Mouse (Mus musculus): Measurements from ENCODE around the gene Dnah12. TPM values are rescaled to one million over a fixed set of nuclear protein-coding genes. Genes with fewer than 3 reads are reported as not detected.

Gene Dnah12
- polyA plus RNA-seq (2012; rRNA removed): not detected in 2 replicates

DNA sequence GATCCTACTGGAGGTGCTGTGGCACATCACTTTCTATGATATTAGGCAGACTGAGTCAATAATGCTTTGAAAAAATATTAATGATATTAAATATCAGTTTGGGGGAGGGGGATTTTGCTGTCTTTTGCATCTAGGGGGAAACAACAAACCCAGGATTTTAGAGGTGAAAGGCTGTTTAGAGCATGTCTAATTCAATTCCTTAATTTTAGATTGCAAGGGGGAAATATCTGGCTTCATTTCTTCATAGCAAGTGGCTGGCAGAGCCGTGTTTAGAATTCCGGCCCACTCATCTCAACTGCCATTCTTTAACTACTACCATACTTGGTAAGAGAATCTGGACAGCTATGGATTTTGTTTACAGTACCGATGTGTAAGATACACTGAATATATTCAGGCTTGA lies at the start of gene Dnah12:
Gene Dnah12, plus strand, starts transcription at position 301 of the 400 bp plus-strand sequence.
- Histone ChIP-seq H3K36me3 (ENCODE audit: control insufficient read depth, insufficient read depth, low read length) (no peaks in the 10 kb centered on the region), H3K4me1 (ENCODE audit: control insufficient read depth, insufficient read depth, insufficient read length, low read length) (no peaks in the 10 kb centered on the region), H3K27me3 (ENCODE audit: control insufficient read depth, insufficient read depth, low read length) (no peaks in the 10 kb centered on the region), H3K4me3 (ENCODE audit: low read depth, low read length) (no peak within 1 kb of the TSS), H3K27ac (ENCODE audit: insufficient read depth, low read depth, low read length) (no peak within 1 kb of the TSS)
- 84% methylated on average over 3 of the region's 3 CpGs for WGBS
- no peak for TF ChIP-seq CTCF (IDR thresholded peaks at IDR 0.05; ENCODE audit: extremely low read depth, insufficient read length, insufficient replicate concordance, low read depth, low read length)
- TF ChIP-seq POLR2A (IDR thresholded peaks at IDR 0.05; ENCODE audit: low read depth, low read length): no peak

GRCm38 (mm10) chr14:26645989-26646650 lies 47.0 kb upstream of the Dnah12 start:
- TF ChIP-seq POLR2A (IDR thresholded peaks at IDR 0.05; ENCODE audit: low read depth, low read length) (no peak), CTCF (IDR thresholded peaks at IDR 0.05; ENCODE audit: extremely low read depth, insufficient read length, insufficient replicate concordance, low read depth, low read length) (no peak)
- no peaks in the 10 kb centered on the region for H3K4me1 ChIP-seq (ENCODE audit: control insufficient read depth, insufficient read depth, insufficient read length, low read length)
- no peak overlapping the region for H3K27ac ChIP-seq (ENCODE audit: insufficient read depth, low read depth, low read length)
- peaks cover 21% of the 10 kb centered on the region for H3K36me3 ChIP-seq (ENCODE audit: control insufficient read depth, insufficient read depth, low read length)
- WGBS: 76% methylated on average over 5 of the region's 5 CpGs
- no peaks in the 10 kb centered on the region for H3K27me3 ChIP-seq (ENCODE audit: control insufficient read depth, insufficient read depth, low read length)
- no peak overlapping the region for H3K4me3 ChIP-seq (ENCODE audit: low read depth, low read length)

DNA sequence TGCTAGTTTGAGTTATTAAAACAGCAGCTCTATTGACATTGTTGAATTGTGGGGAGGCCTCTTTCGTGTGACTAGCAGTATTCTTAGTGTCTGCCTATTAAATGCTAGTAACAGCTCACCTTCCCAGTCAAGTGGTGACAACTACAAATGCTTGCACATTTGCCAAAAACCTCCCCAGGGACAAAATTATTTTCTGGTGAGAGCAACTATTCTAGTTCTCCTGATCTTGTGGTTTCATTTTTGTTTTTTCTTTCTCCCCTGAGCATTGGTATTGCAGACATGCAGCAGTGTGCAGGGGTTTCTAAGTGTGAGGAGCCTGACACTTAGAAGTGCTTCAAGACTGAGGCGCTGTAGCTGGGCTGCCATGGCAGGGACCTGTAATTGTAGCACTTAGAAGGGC lies 45.3 kb upstream of the Dnah12 start:
- Histone ChIP-seq H3K4me3 (ENCODE audit: low read depth, low read length) (no peak overlapping the region), H3K27ac (ENCODE audit: insufficient read depth, low read depth, low read length) (no peak overlapping the region), H3K4me1 (ENCODE audit: control insufficient read depth, insufficient read depth, insufficient read length, low read length) (no peaks in the 10 kb centered on the region), H3K27me3 (ENCODE audit: control insufficient read depth, insufficient read depth, low read length) (no peaks in the 10 kb centered on the region), H3K36me3 (ENCODE audit: control insufficient read depth, insufficient read depth, low read length) (peaks cover 32% of the 10 kb centered on the region)
- WGBS: 82% methylated on average over 2 of the region's 2 CpGs
- TF ChIP-seq POLR2A (IDR thresholded peaks at IDR 0.05; ENCODE audit: low read depth, low read length) (no peak), CTCF (IDR thresholded peaks at IDR 0.05; ENCODE audit: extremely low read depth, insufficient read length, insufficient replicate concordance, low read depth, low read length) (no peak)

DNA sequence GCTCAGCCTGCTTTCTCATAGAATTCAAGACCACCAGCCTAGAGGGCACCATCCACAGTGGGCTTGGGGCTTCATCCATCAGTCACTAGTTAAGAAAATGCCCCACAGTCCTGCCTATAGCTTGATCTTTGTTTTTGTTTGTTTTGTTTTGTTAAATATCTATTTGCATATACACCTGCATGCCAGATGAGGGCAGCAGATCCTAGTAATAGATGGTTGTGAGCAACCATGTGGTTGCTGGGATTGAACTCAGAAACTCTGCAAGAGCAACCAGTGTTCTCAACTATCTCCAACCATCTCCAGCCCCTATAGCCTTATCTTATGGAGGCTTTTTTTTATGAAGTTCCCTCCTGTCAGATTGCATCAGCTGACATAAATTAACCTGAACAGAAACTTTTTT lies 41.2 kb upstream of the Dnah12 start:
- peaks cover 51% of the 10 kb centered on the region for H3K36me3 ChIP-seq (ENCODE audit: control insufficient read depth, insufficient read depth, low read length)
- H3K27ac ChIP-seq (ENCODE audit: insufficient read depth, low read depth, low read length): no peak overlapping the region
- no peaks in the 10 kb centered on the region for H3K4me1 ChIP-seq (ENCODE audit: control insufficient read depth, insufficient read depth, insufficient read length, low read length)

GRCm38 (mm10) chr14:26658178-26658577 lies 34.9 kb upstream of the Dnah12 start:
- Histone ChIP-seq H3K27me3 (ENCODE audit: control insufficient read depth, insufficient read depth, low read length) (no peaks in the 10 kb centered on the region), H3K36me3 (ENCODE audit: control insufficient read depth, insufficient read depth, low read length) (peaks cover 36% of the 10 kb centered on the region), H3K4me3 (ENCODE audit: low read depth, low read length) (no peak overlapping the region), H3K27ac (ENCODE audit: insufficient read depth, low read depth, low read length) (no peak overlapping the region), H3K4me1 (ENCODE audit: control insufficient read depth, insufficient read depth, insufficient read length, low read length) (peaks cover 5% of the 10 kb centered on the region; the same call in 1 of the 2 replicates)
- TF ChIP-seq CTCF (IDR thresholded peaks at IDR 0.05; ENCODE audit: extremely low read depth, insufficient read length, insufficient replicate concordance, low read depth, low read length): no peak
- TF ChIP-seq POLR2A (IDR thresholded peaks at IDR 0.05; ENCODE audit: low read depth, low read length): no peak

More for the DNA sequence above, 41.2 kb upstream of the Dnah12 start:
- Histone ChIP-seq H3K4me3 (ENCODE audit: low read depth, low read length) (no peak overlapping the region), H3K27me3 (ENCODE audit: control insufficient read depth, insufficient read depth, low read length) (no peaks in the 10 kb centered on the region)
- TF ChIP-seq POLR2A (IDR thresholded peaks at IDR 0.05; ENCODE audit: low read depth, low read length) (no peak), CTCF (IDR thresholded peaks at IDR 0.05; ENCODE audit: extremely low read depth, insufficient read length, insufficient replicate concordance, low read depth, low read length) (no peak)

DNA sequence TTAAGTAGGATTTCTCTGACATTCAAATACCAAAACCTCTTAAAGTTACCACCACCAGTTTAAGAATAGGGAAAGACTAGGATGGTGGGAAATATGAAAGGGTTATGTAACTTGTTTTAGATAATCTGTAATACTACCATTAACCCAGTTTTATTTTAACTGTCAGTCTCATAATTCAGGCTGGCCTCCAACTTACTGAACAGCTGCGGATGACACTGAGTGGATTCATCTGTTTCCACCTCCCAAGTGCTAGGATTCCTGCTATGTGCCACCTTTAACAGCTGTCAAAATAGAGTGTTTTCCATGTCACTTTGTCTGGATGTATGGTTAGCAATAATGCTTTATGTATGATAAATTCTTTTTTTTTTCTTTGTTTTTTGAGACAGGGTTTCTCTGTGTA lies 32.8 kb upstream of the Dnah12 start:
- no peak overlapping the region for H3K4me3 ChIP-seq (ENCODE audit: low read depth, low read length)
- 98% methylated on average over 1 of the region's 1 CpGs for WGBS
- peaks cover 5% of the 10 kb centered on the region; the same call in 1 of the 2 replicates for H3K4me1 ChIP-seq (ENCODE audit: control insufficient read depth, insufficient read depth, insufficient read length, low read length)
- no peaks in the 10 kb centered on the region for H3K27me3 ChIP-seq (ENCODE audit: control insufficient read depth, insufficient read depth, low read length)
- TF ChIP-seq CTCF (IDR thresholded peaks at IDR 0.05; ENCODE audit: extremely low read depth, insufficient read length, insufficient replicate concordance, low read depth, low read length) (no peak), POLR2A (IDR thresholded peaks at IDR 0.05; ENCODE audit: low read depth, low read length) (no peak)
- peaks cover 30% of the 10 kb centered on the region for H3K36me3 ChIP-seq (ENCODE audit: control insufficient read depth, insufficient read depth, low read length)
- no peak overlapping the region for H3K27ac ChIP-seq (ENCODE audit: insufficient read depth, low read depth, low read length)

GRCm38 (mm10) chr14:26662016-26662415 lies 31.1 kb upstream of the Dnah12 start:
- Histone ChIP-seq H3K27me3 (ENCODE audit: control insufficient read depth, insufficient read depth, low read length) (no peaks in the 10 kb centered on the region), H3K4me1 (ENCODE audit: control insufficient read depth, insufficient read depth, insufficient read length, low read length) (peaks cover 7% of the 10 kb centered on the region; the same call in 1 of the 2 replicates), H3K27ac (ENCODE audit: insufficient read depth, low read depth, low read length) (no peak overlapping the region), H3K4me3 (ENCODE audit: low read depth, low read length) (no peak overlapping the region), H3K36me3 (ENCODE audit: control insufficient read depth, insufficient read depth, low read length) (peaks cover 27% of the 10 kb centered on the region)
- WGBS: 29% methylated on average over 3 of the region's 3 CpGs
- TF ChIP-seq CTCF (IDR thresholded peaks at IDR 0.05; ENCODE audit: extremely low read depth, insufficient read length, insufficient replicate concordance, low read depth, low read length) (no peak), POLR2A (IDR thresholded peaks at IDR 0.05; ENCODE audit: low read depth, low read length) (no peak)

All from small intestine, adult 2 months (tissue).